Mouse (Mus musculus) spleen, adult 2 months (tissue): ENCODE data around the gene Fam71f2. TPM values are rescaled to one million over a fixed set of nuclear protein-coding genes. Genes with fewer than 3 reads are reported as not detected.

ENCODE experiments used
- DNase-seq, 2 experiments: peaks; one replicate each; pipeline versions ENCODE4 v3.0.0 to v3.0.0-alpha.2; 2012 to 2021; ENCODE audit warnings: low spot score in 2 of 2, low read depth in 1 of 2
- H3K27ac ChIP-seq: fragments of 200-500 bp; 2 replicates; pipeline ENCODE4 v1.5.1; 2012; ENCODE audit warnings: low read length, inconsistent platforms; ENCODE audit not compliant: insufficient read depth
- H3K27me3 ChIP-seq: fragments of 200-500 bp; 2 replicates; pipeline ENCODE4 v1.6.1; 2012; ENCODE audit warnings: mild to moderate bottlenecking, moderate library complexity, low read length, inconsistent platforms; ENCODE audit not compliant: control insufficient read depth, insufficient read depth
- H3K36me3 ChIP-seq: fragments of 200-500 bp; 2 replicates; pipeline ENCODE4 v1.6.1; 2012; ENCODE audit warnings: mild to moderate bottlenecking, low read length, inconsistent platforms; ENCODE audit not compliant: control insufficient read depth, insufficient read depth
- H3K4me1 ChIP-seq: fragments of 200-500 bp; 2 replicates; pipeline ENCODE4 v1.6.1; 2011; ENCODE audit warnings: inconsistent platforms; ENCODE audit not compliant: control insufficient read depth, insufficient read depth, insufficient read length
- H3K4me3 ChIP-seq: fragments of 200-500 bp; 2 replicates; pipeline ENCODE4 v1.5.1; 2011; ENCODE audit warnings: mild to moderate bottlenecking, inconsistent platforms; ENCODE audit not compliant: insufficient read depth, insufficient read length; ENCODE audit errors: extremely low read depth
- CTCF ChIP-seq: fragments of 200-500 bp; IDR thresholded peaks from 2 replicates; pipeline ENCODE4 v1.5.1; 2011; ENCODE audit warnings: mild to moderate bottlenecking, inconsistent platforms; ENCODE audit not compliant: insufficient read depth, insufficient read length, insufficient replicate concordance; ENCODE audit errors: extremely low read depth
- POLR2A ChIP-seq: fragments of 200-500 bp; IDR thresholded peaks from 2 replicates; pipeline ENCODE4 v1.6.1; 2011; ENCODE audit warnings: low read depth, low read length, inconsistent platforms
- WGBS: fragments of 180-500 bp; shearing (Covaris S2); methylation state at CpG from one replicate; pipeline ENCODE4 v1.1.7; 2018; 5-methylcytosine and 5-hydroxymethylcytosine counted together
- polyA plus RNA-seq: library from polyadenylated mRNA; depleted of rRNA; stranded (reverse); fragments of >200 nt; gene quantifications from 2 replicates; pipeline ENCODE4 v1.2.3, GENCODE M21; 2012; rRNA removed

Gene Fam71f2
- polyA plus RNA-seq, result 0.40 and 0.82 TPM in 2 replicates

GRCm38 (mm10) chr6:29279293-29279692 is at the start of gene Fam71f2:
Gene Fam71f2 (plus strand): TSS chr6:29279593.
- Histone ChIP-seq H3K4me1 (no peaks in the 10 kb centered on the region), H3K27ac (no peak within 1 kb of the TSS), H3K36me3 (no peaks in the 10 kb centered on the region), H3K27me3 (no peaks in the 10 kb centered on the region), H3K4me3 (no peak within 1 kb of the TSS)
- no peak for TF ChIP-seq CTCF
- no peak for TF ChIP-seq POLR2A
- WGBS, result 79% methylated on average over 8 of the region's 8 CpGs
- DNase-seq, result no peak

- H3K4me3 ChIP-seq, result no peak overlapping the region
- H3K36me3 ChIP-seq, result no peaks in the 10 kb centered on the region
- WGBS, result 90% methylated on average over 6 of the region's 6 CpGs
- no peaks in the 10 kb centered on the region for H3K27me3 ChIP-seq
- no peak overlapping the region for H3K27ac ChIP-seq
- no peak for DNase-seq
- peaks cover 6% of the 10 kb centered on the region; the same call in 1 of the 2 replicates for H3K4me1 ChIP-seq
- TF ChIP-seq POLR2A (no peak), CTCF (no peak)
Measured at GRCm38 (mm10) chr6:29230386-29230785, 49.0 kb upstream of the Fam71f2 start.

DNA sequence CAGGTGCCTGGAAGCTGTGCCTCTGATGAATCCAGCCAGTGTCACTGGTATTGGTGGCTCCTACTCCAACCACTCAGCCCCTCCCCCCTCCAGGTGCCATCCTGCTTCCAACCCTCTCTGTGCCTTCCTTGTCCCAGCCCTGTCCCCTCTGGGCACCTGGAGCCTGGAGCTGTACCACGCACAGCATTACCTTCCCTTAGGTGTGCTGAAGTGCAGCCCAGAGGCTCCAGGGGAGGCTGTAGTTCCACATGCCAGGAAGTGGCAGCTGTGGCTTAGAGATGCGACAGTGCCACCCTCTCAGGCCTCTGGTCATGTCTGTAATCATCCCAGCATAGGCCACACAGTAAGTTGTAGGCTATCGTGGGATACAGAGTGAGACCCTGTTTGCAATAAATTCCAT is 47.6 kb upstream of the Fam71f2 start:
- 26% methylated on average over 3 of the region's 3 CpGs for WGBS
- H3K4me1 ChIP-seq, result peaks cover 6% of the 10 kb centered on the region; the same call in 1 of the 2 replicates
- peak in 1 of 2 experiments; percentile 22 for DNase-seq

GRCm38 (mm10) chr6:29232321-29232720 is 47.1 kb upstream of the Fam71f2 start:
- H3K27me3 ChIP-seq, result no peaks in the 10 kb centered on the region
- WGBS, result 10% methylated on average over 6 of the region's 6 CpGs
- peak; percentile 31 to 38 for DNase-seq
- H3K36me3 ChIP-seq, result no peaks in the 10 kb centered on the region
- H3K4me3 ChIP-seq, result no peak overlapping the region
- no peak for TF ChIP-seq CTCF
- no peak for TF ChIP-seq POLR2A
- peak overlapping the region; percentile 84 for H3K27ac ChIP-seq
- H3K4me1 ChIP-seq, result peaks cover 6% of the 10 kb centered on the region; the same call in 1 of the 2 replicates

More for the DNA sequence above, 47.6 kb upstream of the Fam71f2 start:
- no peaks in the 10 kb centered on the region for H3K36me3 ChIP-seq
- H3K27me3 ChIP-seq, result no peaks in the 10 kb centered on the region
- TF ChIP-seq POLR2A (no peak), CTCF (no peak)
- H3K4me3 ChIP-seq, result no peak overlapping the region
- peak overlapping the region; percentile 84 for H3K27ac ChIP-seq

- peaks cover 6% of the 10 kb centered on the region; the same call in 1 of the 2 replicates for H3K4me1 ChIP-seq
- no peak for DNase-seq
- no peaks in the 10 kb centered on the region for H3K36me3 ChIP-seq
- H3K27ac ChIP-seq, result no peak overlapping the region
- 76% methylated on average over 3 of the region's 3 CpGs for WGBS
- H3K27me3 ChIP-seq, result no peaks in the 10 kb centered on the region
- no peak for TF ChIP-seq CTCF
- no peak for TF ChIP-seq POLR2A
- no peak overlapping the region for H3K4me3 ChIP-seq
Measured at GRCm38 (mm10) chr6:29233710-29234109, 45.7 kb upstream of the Fam71f2 start.

- Histone ChIP-seq H3K27me3 (no peaks in the 10 kb centered on the region), H3K36me3 (no peaks in the 10 kb centered on the region), H3K27ac (no peak overlapping the region), H3K4me1 (peaks cover 6% of the 10 kb centered on the region; the same call in 1 of the 2 replicates), H3K4me3 (no peak overlapping the region)
- peak; percentile 26 to 28 for DNase-seq
- 44% methylated on average over 8 of the region's 8 CpGs for WGBS
- TF ChIP-seq CTCF, result peak; percentile 60; the same call in 1 of the 2 replicates
- no peak for TF ChIP-seq POLR2A
Measured at GRCm38 (mm10) chr6:29234272-29234671, 45.1 kb upstream of the Fam71f2 start.

DNA sequence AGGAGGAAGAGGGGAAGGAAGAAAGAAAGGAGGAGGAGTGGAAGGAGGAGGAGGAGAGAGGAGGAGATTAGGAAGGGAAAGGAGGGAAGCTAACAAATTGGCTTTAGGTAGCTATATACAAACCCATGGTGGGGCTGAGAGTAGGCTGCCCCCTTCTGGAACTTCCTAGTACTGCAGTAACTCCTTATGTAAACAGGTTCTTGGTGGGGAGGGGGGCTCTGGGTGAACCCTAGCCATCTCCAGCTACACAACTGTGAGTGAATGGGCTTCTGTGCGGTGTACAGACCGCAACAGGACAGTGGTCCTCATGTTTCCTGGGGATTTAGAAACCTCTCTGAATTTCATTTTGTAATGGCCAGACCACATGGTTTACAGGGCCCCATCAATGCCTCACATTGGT is 38.6 kb upstream of the Fam71f2 start:
- TF ChIP-seq POLR2A (no peak), CTCF (peak; percentile 53; the same call in 1 of the 2 replicates)
- 33% methylated on average over 2 of the region's 2 CpGs for WGBS
- Histone ChIP-seq H3K4me1 (peaks cover 7% of the 10 kb centered on the region; the same call in 1 of the 2 replicates), H3K36me3 (no peaks in the 10 kb centered on the region), H3K4me3 (no peak overlapping the region), H3K27me3 (no peaks in the 10 kb centered on the region), H3K27ac (no peak overlapping the region)
- DNase-seq, result peak; percentile 55 to 56
